Mouse (Mus musculus): ENCODE data around the gene Cxcr6.

- TF ChIP-seq POLR2A (IDR thresholded peaks at IDR 0.05; ENCODE audit: extremely low read depth, insufficient read depth, low read length) (no peak), CTCF (IDR thresholded peaks at IDR 0.05; ENCODE audit: extremely low read depth, insufficient read depth, low read length) (no peak)
These were observed 9.2 kb downstream of the Cxcr6 start for GRCm38 (mm10) chr9:123815444-123815843.

Measured in cortical plate, adult 2 months (tissue).